Mouse (Mus musculus) limb, embryonic 10.5 days (tissue): ENCODE results near the gene Ufd1. TPM values are rescaled to one million over a fixed set of nuclear protein-coding genes. Genes with fewer than 3 reads are reported as not detected.
A peak's percentile ranks its signal among the peaks of the same experiment; 100 is the strongest.

Experiments used
- DNase-seq: peaks from one replicate; pipeline ENCODE4 v3.0.0-alpha.2; 2017; ENCODE audit warnings: low spot score
- H3K27ac ChIP-seq: fragments of 300-500 bp; sonication (generic); 2 replicates; pipeline ENCODE4 v1.5.1; 2016; ENCODE audit warnings: mild to moderate bottlenecking
- H3K27me3 ChIP-seq: fragments of 300-500 bp; sonication (generic); 2 replicates; pipeline ENCODE4 v1.6.1; 2016; ENCODE audit warnings: low read depth, mild to moderate bottlenecking; ENCODE audit not compliant: poor library complexity, severe bottlenecking
- H3K36me3 ChIP-seq: fragments of 300-500 bp; sonication (generic); 2 replicates; pipeline ENCODE4 v1.6.1; 2016; ENCODE audit warnings: mild to moderate bottlenecking, moderate library complexity
- H3K4me1 ChIP-seq: fragments of 300-500 bp; sonication (generic); 2 replicates; pipeline ENCODE4 v1.6.1; 2016
- H3K4me3 ChIP-seq: fragments of 300-500 bp; sonication (generic); 2 replicates; pipeline ENCODE4 v1.5.1; 2016; ENCODE audit warnings: mild to moderate bottlenecking, moderate library complexity
- H3K9me3 ChIP-seq: fragments of 300-500 bp; sonication (generic); replicated peaks from 2 replicates; pipeline ENCODE4 v1.6.1; 2016; ENCODE audit warnings: mild to moderate bottlenecking
- WGBS: fragments of 180-500 bp; shearing (Covaris S2); methylation state at CpG from one replicate; pipeline ENCODE4 v1.1.7; 2016; 5-methylcytosine and 5-hydroxymethylcytosine counted together
- polyA plus RNA-seq: library from polyadenylated mRNA; unstranded; fragments of >200 nt; fragmentation: Nextera tagmentation; extraction: Ambion mirVana; gene quantifications from 2 replicates; pipeline ENCODE4 v1.2.1, GENCODE M21; 2016

Gene Ufd1
- 99.3 and 118 TPM in 2 replicates for polyA plus RNA-seq

DNA sequence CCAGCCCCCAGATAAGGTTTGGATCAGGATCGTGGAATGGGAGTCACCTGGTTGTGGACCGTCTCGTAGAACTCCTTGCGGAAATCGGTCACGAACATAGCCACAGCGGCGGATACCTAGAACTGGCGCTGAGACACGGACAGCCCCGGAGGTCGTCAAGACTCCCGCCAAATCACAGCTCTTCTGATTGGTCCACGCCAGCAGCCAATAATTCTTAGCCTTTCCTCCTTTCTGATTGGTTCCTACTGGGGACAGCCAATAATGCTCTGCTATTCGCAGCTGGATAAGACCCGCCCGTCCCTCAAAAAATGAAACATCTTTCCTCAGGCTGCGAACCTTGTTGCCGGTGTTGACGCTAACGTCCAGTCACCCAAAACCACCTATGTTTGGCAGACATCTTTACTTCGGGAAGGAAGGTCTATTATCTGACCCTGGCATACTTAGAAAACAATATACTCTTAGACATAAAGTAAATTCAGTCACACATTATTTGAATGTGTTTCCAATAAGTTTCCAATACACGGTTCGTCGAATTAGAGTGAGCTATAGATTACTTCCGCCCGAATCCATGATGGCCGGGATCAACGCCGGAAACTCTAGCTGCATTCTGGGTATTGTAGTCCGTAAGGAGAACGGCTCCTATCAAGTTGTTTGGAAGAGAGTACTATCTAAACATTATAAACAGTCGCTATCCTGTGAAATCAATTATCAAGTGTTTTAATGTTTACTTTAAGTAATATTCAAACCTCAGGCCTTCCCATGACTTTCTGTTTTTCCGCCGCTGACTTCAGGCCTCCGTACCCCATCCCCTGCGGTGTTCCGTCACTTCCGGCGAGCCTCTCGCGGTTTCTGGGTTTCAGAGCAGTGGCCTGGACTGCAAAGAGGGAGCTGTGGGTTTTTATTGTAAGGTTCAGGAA is at the start of gene Ufd1, which contains the start of gene Cdc45:
Gene Ufd1, plus strand, starts transcription at position 312 of the 917 bp plus-strand sequence.
Gene Cdc45, minus strand, starts transcription at position 520 of the 917 bp plus-strand sequence.
- Histone ChIP-seq H3K27me3 (no peaks in the 10 kb centered on the region), H3K4me1 (peaks cover 19% of the 10 kb centered on the region), H3K27ac (peak within 1 kb of the TSS; percentile 91), H3K9me3 (no peaks in the 10 kb centered on the region), H3K4me3 (peak within 1 kb of the TSS; percentile 89), H3K36me3 (peaks cover 63% of the 10 kb centered on the region)
- DNase-seq: peak; percentile 90
- WGBS: under 1% methylated on average over 42 of the region's 42 CpGs

DNA sequence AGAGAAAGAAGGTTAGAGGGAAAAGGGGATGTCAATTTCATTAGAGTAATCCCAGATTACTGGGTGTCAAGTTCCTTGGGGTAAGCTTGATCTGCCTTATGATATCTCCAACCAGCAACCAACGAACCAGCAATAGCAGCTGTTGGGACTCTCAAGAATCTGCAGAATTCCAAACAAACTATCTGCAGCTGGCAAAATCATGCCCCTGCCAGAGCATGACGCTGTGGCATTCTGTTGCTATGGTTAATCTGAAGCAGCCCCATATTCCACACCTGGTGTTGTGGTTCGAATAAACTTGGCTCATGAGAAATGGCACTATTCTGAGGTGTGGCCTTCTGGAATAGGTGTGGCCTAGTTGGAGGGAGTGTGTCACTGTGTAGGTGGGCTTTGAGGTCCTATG is 48.6 kb upstream of the Ufd1 start:
- Histone ChIP-seq H3K4me3 (no peak overlapping the region), H3K27ac (no peak overlapping the region), H3K4me1 (no peaks in the 10 kb centered on the region), H3K9me3 (no peaks in the 10 kb centered on the region), H3K27me3 (no peaks in the 10 kb centered on the region), H3K36me3 (no peaks in the 10 kb centered on the region)
- DNase-seq: no peak
- 82% methylated on average over 3 of the region's 3 CpGs for WGBS

DNA sequence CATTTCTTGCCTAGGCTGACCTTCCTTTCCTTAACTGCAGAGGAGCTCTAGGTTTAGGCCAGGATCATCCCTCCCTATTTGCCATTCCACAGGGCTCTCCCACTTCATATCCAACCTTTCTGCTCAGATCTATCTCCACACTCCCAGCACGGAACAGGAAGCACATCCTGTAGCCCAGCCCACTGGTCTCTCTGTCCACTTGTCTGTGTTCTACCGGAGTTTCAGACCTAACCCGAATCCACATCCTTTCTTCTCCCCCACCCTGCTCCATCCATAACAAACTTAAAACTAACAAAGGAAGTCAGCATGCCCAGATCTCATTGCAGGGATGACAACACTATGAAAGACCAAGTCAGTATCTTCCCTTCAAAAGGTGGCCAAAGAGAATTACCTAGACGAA is 45.2 kb upstream of the Ufd1 start:
- Histone ChIP-seq H3K36me3 (no peaks in the 10 kb centered on the region), H3K4me3 (no peak overlapping the region), H3K9me3 (no peaks in the 10 kb centered on the region), H3K27ac (no peak overlapping the region), H3K27me3 (no peaks in the 10 kb centered on the region), H3K4me1 (no peaks in the 10 kb centered on the region)
- no peak for DNase-seq
- 86% methylated on average over 4 of the region's 4 CpGs for WGBS

DNA sequence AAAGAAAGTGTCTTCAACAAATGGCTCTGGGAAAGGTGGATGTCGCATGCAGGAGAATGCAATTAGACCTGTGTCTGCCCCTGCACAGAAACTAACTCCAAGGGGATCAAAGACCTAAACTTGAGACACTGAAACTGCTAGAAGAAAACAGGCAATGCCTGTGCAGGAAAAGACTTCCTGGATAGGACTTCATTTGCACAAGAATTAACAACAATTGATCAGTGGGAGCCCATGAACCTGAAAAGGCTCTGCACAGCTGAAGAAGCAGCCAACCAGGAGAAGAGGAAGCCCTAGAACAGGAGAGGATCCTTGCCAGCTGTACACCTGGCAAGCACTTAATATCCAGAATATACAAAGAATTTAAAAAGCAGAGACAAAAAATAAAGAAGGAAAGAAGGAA is 42.1 kb upstream of the Ufd1 start:
- H3K36me3 ChIP-seq: no peaks in the 10 kb centered on the region
- H3K27me3 ChIP-seq: peaks cover 6% of the 10 kb centered on the region; the same call in 1 of the 2 replicates
- DNase-seq: no peak
- no peak overlapping the region for H3K4me3 ChIP-seq
- WGBS: 73% methylated on average over 1 of the region's 1 CpGs
- no peak overlapping the region for H3K27ac ChIP-seq
- 0 out of 2 replicates have a peak, but pooled peaks cover 4% of the 10 kb centered on the region for H3K4me1 ChIP-seq
- no peaks in the 10 kb centered on the region for H3K9me3 ChIP-seq

DNA sequence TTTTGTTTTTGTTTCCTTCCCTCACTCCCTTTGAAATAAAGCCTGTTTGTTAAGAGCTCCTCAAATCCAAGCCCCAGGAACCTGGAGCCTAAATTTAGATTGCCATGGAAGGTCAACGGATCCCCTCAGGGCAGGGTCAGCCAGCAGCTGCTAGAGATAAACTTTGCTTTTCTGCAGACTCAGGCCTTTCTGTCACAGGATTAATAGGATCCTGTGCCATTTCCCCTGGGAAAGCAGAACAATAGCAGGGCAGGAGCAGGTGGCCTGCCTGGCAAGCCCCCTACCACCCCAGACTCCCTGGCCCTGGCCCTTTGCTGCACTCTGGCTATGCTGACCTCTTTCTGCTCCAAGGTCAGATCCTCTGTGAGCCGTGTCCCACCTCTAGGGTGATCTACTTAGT is 37.6 kb upstream of the Ufd1 start:
- Histone ChIP-seq H3K9me3 (no peaks in the 10 kb centered on the region), H3K27me3 (peaks cover 50% of the 10 kb centered on the region), H3K4me1 (peaks cover 21% of the 10 kb centered on the region), H3K4me3 (no peak overlapping the region), H3K36me3 (no peaks in the 10 kb centered on the region), H3K27ac (no peak overlapping the region)
- DNase-seq: no peak
- WGBS: 51% methylated on average over 2 of the region's 2 CpGs

DNA sequence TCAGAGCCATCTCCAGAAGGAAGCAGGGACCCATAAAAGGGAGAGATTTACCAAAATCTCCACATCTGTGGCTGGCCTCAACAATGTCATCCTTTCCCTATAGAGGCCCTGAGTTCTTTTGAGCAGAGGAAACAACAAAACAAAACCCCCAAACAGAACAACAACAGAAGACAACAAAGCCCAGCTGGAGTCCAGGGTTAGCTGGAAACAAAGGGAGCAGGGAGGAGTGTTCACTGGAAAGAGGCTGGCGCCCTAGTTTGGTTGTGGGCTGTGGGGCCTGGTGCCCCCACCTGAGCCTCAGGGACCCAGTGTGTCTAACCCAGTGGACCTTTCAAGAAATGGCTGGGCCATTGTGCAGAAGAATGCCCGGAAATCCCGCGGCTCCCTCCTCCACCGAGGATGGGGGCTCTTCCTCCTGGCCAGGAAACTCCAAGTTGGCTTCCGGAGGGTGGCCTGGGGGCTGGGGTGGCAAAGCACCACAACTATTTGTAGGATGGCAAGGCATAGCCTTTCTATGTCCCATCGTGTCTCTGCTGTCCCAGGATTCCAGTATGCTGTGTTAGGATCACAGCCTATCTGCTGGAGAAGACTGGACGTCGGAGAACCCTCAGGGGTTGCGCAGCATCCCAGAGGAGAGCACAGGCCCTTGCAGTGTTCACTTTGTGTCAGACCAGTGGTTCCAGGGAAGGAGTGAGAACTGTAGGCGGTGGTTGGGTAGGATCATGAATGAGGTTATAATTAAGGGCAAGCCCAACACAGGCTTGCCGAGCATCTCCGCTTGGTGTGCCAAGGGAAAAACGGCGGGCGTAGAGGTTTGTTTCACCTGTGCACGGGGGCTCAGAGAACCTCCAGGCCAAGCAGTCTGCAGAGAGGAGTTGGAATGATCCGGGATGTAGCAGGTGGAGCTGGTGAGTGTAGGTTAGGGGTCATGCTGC is 35.7 kb upstream of the Ufd1 start:
- H3K9me3 ChIP-seq: no peaks in the 10 kb centered on the region
- WGBS: 34% methylated on average over 18 of the region's 18 CpGs
- peaks cover 19% of the 10 kb centered on the region for H3K36me3 ChIP-seq
- peak; percentile 39 for DNase-seq
- peaks cover 21% of the 10 kb centered on the region for H3K4me1 ChIP-seq
- H3K27ac ChIP-seq: 0 out of 2 replicates have a peak overlapping the region, but pooled peaks have one; percentile 1
- H3K4me3 ChIP-seq: peak overlapping the region; percentile 51
- peaks cover 64% of the 10 kb centered on the region for H3K27me3 ChIP-seq

DNA sequence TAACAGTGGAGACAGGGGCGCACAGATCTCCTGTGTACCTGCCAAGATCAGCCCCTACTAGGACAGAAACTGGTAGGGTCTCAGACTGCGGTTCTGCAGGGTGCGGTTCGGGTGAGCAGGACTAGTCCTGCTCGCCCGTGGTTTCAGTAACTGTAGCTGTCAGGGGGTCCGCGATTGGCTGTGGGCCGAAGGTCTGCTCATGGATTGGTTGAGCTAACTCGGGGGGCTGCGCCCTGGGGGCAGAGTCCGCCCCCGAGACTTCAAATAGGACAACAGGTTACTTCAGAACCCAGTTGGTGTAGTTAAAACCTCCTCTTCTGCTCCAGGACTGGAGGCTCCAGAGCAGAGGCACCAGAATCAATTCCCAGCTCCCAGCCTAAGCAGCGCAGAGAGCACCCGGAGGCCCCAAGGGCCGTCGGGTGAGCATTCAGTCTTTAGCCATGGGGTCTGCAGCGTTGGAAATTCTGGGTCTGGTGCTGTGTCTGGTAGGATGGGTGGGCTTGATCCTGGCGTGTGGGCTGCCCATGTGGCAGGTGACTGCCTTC is 35.0 kb upstream of the Ufd1 start, which contains the start of gene Cldn5:
Gene Cldn5, plus strand, starts transcription at position 292 of the 545 bp plus-strand sequence.
- peaks cover 26% of the 10 kb centered on the region for H3K36me3 ChIP-seq
- H3K27ac ChIP-seq: peak within 1 kb of the TSS; percentile 66
- DNase-seq: no peak
- WGBS: 4% methylated on average over 19 of the region's 19 CpGs
- peak within 1 kb of the TSS; percentile 51 for H3K4me3 ChIP-seq
- peaks cover 64% of the 10 kb centered on the region for H3K27me3 ChIP-seq
- H3K4me1 ChIP-seq: peaks cover 21% of the 10 kb centered on the region
- H3K9me3 ChIP-seq: no peaks in the 10 kb centered on the region

DNA sequence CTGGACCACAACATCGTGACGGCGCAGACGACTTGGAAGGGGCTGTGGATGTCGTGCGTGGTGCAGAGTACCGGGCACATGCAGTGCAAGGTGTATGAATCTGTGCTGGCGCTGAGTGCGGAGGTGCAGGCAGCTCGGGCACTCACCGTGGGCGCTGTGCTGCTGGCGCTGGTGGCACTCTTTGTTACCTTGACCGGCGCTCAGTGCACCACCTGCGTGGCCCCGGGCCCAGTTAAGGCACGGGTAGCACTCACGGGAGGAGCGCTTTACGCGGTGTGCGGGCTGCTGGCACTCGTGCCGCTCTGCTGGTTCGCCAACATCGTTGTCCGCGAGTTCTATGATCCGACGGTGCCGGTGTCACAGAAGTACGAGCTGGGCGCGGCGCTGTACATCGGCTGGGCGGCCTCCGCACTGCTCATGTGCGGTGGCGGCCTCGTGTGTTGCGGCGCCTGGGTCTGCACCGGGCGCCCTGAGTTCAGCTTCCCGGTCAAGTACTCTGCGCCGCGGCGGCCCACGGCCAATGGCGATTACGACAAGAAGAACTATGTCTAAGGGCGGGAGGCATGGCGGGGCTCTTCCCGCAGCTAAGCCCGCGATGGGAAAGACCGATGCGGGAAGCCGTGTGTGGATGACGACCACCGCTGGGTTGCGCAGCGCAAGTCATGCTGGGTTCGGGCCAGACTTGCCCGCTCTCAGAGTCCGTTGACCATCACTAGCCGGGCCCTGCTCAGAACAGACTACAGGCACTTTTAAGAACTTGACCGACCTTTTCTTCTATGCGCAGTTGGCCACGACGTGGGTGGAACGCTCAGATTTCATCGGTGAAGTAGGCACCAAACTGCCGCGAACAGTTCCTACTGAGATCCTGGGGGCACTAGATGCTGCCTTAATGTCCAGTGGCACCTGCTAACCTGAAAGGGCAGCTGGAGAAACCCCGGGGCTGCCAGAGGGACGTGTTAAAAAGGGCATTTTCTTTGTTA is 34.2 kb upstream of the Ufd1 start:
- 3% methylated on average over 80 of the region's 80 CpGs for WGBS
- Histone ChIP-seq H3K4me1 (peaks cover 21% of the 10 kb centered on the region), H3K27me3 (peaks cover 64% of the 10 kb centered on the region), H3K27ac (peak overlapping the region; percentile 66), H3K9me3 (no peaks in the 10 kb centered on the region), H3K4me3 (peak overlapping the region; percentile 51), H3K36me3 (peaks cover 34% of the 10 kb centered on the region)
- DNase-seq: peak; percentile 57

DNA sequence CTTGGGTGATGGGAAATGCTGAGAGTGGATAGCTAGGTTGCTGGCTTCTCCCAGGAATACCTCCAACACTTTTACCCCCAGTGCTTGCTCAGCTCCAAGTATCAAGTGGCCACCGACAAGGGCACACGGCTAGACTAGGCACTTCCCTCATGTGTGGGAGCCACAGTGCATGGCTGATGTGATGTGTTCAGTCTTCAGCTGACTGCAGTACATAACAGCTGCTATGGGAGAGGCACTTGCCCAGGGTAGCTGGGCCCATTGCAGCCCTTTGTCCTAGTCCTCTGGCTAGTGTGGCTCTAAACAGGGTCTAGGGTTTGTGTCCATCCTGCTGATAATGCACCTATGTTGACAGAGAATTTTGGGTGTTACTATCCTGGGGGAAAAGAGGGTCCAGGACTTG is 33.1 kb upstream of the Ufd1 start:
- 55% methylated on average over 2 of the region's 2 CpGs for WGBS
- Histone ChIP-seq H3K4me3 (peak overlapping the region; percentile 51), H3K4me1 (peaks cover 21% of the 10 kb centered on the region), H3K27me3 (peaks cover 64% of the 10 kb centered on the region), H3K9me3 (no peaks in the 10 kb centered on the region), H3K36me3 (peaks cover 42% of the 10 kb centered on the region), H3K27ac (no peak overlapping the region)
- no peak for DNase-seq

DNA sequence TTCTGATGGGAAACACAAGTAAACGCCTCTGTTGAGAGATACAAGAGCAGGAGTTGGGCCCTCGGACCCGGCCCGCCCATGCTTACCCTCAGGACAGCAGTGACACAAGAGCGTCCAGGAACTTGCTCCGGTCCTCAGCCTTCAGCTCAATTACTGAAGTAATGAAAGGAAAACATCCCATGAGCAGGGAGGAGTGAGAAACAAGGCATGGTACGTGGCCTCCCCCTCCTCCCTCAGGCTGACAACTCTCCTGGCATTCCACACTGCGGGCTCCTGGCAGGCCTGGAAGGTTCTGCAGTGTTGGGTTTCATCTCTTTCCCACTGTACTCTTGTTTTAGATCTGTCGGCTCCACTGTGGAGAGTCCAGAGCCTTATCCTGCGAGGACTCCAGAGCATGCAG is 29.8 kb upstream of the Ufd1 start:
- Histone ChIP-seq H3K27ac (no peak overlapping the region), H3K4me1 (peaks cover 10% of the 10 kb centered on the region), H3K4me3 (no peak overlapping the region), H3K36me3 (peaks cover 76% of the 10 kb centered on the region), H3K9me3 (no peaks in the 10 kb centered on the region), H3K27me3 (peaks cover 35% of the 10 kb centered on the region)
- no peak for DNase-seq
- WGBS: 91% methylated on average over 10 of the region's 10 CpGs

DNA sequence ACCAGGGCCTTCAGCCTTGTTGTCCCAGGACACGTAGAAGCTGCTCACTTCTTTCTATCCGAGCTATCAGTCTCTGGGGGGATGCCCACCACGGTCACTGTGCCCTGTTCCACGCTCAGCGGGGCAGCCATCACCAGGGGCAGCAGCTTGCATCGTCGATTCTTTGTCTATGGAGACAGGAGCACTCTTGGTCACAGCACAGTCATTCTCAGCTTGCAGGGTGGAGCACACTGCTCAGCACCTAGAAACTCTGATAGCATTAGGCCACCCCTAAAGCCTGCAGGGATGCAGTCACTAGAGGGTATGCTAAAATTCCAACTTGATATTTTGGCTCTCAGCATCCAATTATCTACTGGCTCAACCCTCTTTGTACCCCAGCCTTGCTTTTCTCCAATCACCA is 26.6 kb upstream of the Ufd1 start:
- no peaks in the 10 kb centered on the region for H3K9me3 ChIP-seq
- peaks cover 96% of the 10 kb centered on the region for H3K36me3 ChIP-seq
- WGBS: 97% methylated on average over 7 of the region's 7 CpGs
- H3K27me3 ChIP-seq: peaks cover 3% of the 10 kb centered on the region
- no peak overlapping the region for H3K4me3 ChIP-seq
- DNase-seq: no peak
- H3K4me1 ChIP-seq: no peaks in the 10 kb centered on the region
- no peak overlapping the region for H3K27ac ChIP-seq
